Mouse (Mus musculus): ENCODE data around the gene Serpinb6c.
"Not testable (repeated sequence)": the region's sequence is repeated elsewhere in the genome, so short reads cannot be mapped to it uniquely, and the experiment has no call there.

Serpinb6c gene

GRCm38 (mm10) chr13:33905176-33905954 lies at the start of gene Serpinb6c:
Gene Serpinb6c, minus strand, starts transcription at chr13:33905708.
- DNase-seq (ENCODE audit: low spot score): no peak

- DNase-seq (ENCODE audit: low spot score): no peak
Measured at GRCm38 (mm10) chr13:33952947-33953346, 47.4 kb upstream of the Serpinb6c start.

- no peak for DNase-seq (ENCODE audit: low spot score)
Measured at GRCm38 (mm10) chr13:33952075-33952449, 46.6 kb upstream of the Serpinb6c start.

- no peak for DNase-seq (ENCODE audit: low spot score)
Measured at GRCm38 (mm10) chr13:33951308-33952074, 46.0 kb upstream of the Serpinb6c start.

GRCm38 (mm10) chr13:33942212-33942779 lies 36.8 kb upstream of the Serpinb6c start:
- DNase-seq (ENCODE audit: low spot score): no peak

- DNase-seq (ENCODE audit: low spot score): no peak
Measured at GRCm38 (mm10) chr13:33941288-33941808, 35.8 kb upstream of the Serpinb6c start.

- DNase-seq (ENCODE audit: low spot score): not testable (repeated sequence)
Measured at GRCm38 (mm10) chr13:33937587-33937986, 32.1 kb upstream of the Serpinb6c start.

GRCm38 (mm10) chr13:33937151-33937550 lies 31.6 kb upstream of the Serpinb6c start:
- no peak for DNase-seq (ENCODE audit: low spot score)

- no peak for DNase-seq (ENCODE audit: low spot score)
Measured at GRCm38 (mm10) chr13:33935465-33936181, 30.1 kb upstream of the Serpinb6c start.

GRCm38 (mm10) chr13:33934743-33935142 lies 29.2 kb upstream of the Serpinb6c start:
- no peak for DNase-seq (ENCODE audit: low spot score)

- DNase-seq (ENCODE audit: low spot score): no peak
Measured at GRCm38 (mm10) chr13:33930912-33931311, 25.4 kb upstream of the Serpinb6c start.

GRCm38 (mm10) chr13:33930281-33930680 lies 24.8 kb upstream of the Serpinb6c start:
- DNase-seq (ENCODE audit: low spot score): no peak

GRCm38 (mm10) chr13:33921699-33922098 lies 16.2 kb upstream of the Serpinb6c start:
- DNase-seq (ENCODE audit: low spot score): no peak

- DNase-seq (ENCODE audit: low spot score): no peak
Measured at GRCm38 (mm10) chr13:33921041-33921440, 15.5 kb upstream of the Serpinb6c start.

- no peak for DNase-seq (ENCODE audit: low spot score)
Measured at GRCm38 (mm10) chr13:33906821-33907220, 1.3 kb upstream of the Serpinb6c start.

GRCm38 (mm10) chr13:33903290-33903689 lies 2.2 kb downstream of the Serpinb6c start:
- DNase-seq (ENCODE audit: low spot score): no peak

- DNase-seq (ENCODE audit: low spot score): no peak
Measured at GRCm38 (mm10) chr13:33894207-33894606, 11.3 kb downstream of the Serpinb6c start.

GRCm38 (mm10) chr13:33843308-33843707 lies 62.2 kb downstream of the Serpinb6c start, which contains the start of gene Serpinb6e:
Gene Serpinb6e, minus strand, starts transcription at chr13:33843408.
- no peak for DNase-seq (ENCODE audit: low spot score)

- no peak for DNase-seq (ENCODE audit: low spot score)
Measured at GRCm38 (mm10) chr13:33830751-33831150, 74.8 kb downstream of the Serpinb6c start.

Measured in spleen, adult 12 weeks (tissue).